Mouse (Mus musculus): ENCODE data around the gene Afdn.

DNA sequence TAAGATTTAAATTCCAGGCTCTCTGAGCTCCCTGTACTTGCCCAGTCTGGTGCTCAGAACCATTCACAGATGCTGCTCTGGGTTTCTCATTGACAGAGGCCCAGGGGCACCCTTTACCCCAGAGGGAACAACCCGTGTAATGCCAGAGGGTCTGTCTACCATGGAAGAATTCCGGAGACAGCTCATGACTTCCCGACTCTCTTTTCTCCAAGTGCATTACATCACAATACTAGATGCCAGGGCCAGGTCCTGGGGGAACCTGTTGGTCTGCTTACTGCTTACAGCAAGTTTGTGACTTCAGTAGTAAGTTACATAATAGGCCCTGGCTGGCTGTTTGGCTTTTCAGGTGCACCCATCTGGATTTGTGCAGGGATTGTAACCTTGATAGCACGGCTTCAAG, 45.7 kb upstream of the Afdn start:
- TF ChIP-seq HCFC1 (IDR thresholded peaks at IDR 0.05; ENCODE audit: borderline replicate concordance, insufficient read depth, low read length), result no peak
- TF ChIP-seq ZC3H11A (IDR thresholded peaks at IDR 0.05; ENCODE audit: borderline replicate concordance, low read depth, low read length), result no peak
- TF ChIP-seq ZNF384 (IDR thresholded peaks at IDR 0.05; ENCODE audit: low read depth, low read length), result no peak
- no peak for TF ChIP-seq MAFK (IDR thresholded peaks at IDR 0.05; ENCODE audit: insufficient read depth, low read depth, low read length)
- no peak for TF ChIP-seq CHD2 (IDR thresholded peaks at IDR 0.05; ENCODE audit: low read depth, low read length)

Measured in ES-E14 (cell line).